Mouse (Mus musculus): ENCODE data around the gene Olfr1030.
"Not testable (repeated sequence)": the region's sequence is repeated elsewhere in the genome, so short reads cannot be mapped to it uniquely, and the experiment has no call there.

DNA sequence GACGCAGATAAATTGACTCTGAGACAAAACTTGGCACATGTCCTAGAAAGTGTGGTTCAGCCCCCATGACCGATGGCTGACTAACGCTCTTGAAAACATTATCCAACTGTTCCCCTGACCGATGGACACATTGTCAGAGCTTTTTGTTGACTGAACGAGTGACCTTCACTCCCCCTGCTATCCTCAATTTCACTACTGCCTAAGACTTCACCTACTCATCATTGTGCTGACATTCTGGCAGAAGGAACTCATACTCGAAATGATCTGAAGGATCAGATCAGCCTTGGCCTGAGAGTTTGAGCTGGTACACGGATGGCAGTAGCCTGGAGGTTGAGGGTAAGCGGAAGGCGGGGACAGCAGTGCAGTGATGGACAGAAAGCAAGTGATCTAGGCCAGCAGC lies 42.4 kb downstream of the Olfr1030 start:
- not testable (repeated sequence) for TF ChIP-seq EP300, CTCF (IDR thresholded peaks at IDR 0.05; ENCODE audit: low read depth)
